Mouse (Mus musculus): ENCODE measurements around the gene Phpt1. TPM values are rescaled to one million over a fixed set of nuclear protein-coding genes. Genes with fewer than 3 reads are reported as not detected.
A peak's percentile ranks its signal among the peaks of the same experiment; 100 is the strongest.
"Not testable (repeated sequence)": the region's sequence is repeated elsewhere in the genome, so short reads cannot be mapped to it uniquely, and the experiment has no call there.

Phpt1 gene
- polyA plus RNA-seq, 1 experiment from 2014 or later, result 155 TPM

DNA sequence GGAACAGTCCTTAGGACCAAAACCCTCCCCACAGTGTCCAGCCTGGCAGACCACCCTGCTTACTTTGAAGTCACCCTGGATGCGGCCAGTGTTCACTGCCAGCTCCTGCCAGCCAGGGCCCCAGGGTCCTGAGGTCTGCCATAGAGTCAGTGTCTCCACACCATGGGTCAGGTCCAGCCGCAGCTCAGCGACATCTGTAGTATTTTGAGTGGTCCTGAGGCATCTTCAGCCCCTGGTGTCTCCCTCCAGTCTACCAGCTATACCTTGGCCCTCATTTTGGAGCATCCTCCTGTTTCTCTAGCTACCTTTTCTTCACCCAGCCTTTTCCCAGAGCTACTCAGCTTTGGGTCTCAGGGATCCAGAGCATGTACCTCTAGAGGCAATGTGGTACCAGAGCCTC lies 5.7 kb downstream of the Phpt1 start:
- no peak for ATAC-seq (replicated peaks)
- Histone ChIP-seq H3K36me3 (replicated peaks) (peaks cover 5% of the 10 kb centered on the region; the same call in 1 of the 2 replicates), H3K9me3 (no peaks in the 10 kb centered on the region), H3K27me3 (replicated peaks) (no peaks in the 10 kb centered on the region), H3K4me2 (no peak overlapping the region), H3K27ac (no peak overlapping the region), H3K4me3 (no peak overlapping the region), H3K9ac (no peak overlapping the region), H3K4me1 (peaks cover 19% of the 10 kb centered on the region)
- WGBS, result 94% methylated on average over 3 of the region's 3 CpGs

DNA sequence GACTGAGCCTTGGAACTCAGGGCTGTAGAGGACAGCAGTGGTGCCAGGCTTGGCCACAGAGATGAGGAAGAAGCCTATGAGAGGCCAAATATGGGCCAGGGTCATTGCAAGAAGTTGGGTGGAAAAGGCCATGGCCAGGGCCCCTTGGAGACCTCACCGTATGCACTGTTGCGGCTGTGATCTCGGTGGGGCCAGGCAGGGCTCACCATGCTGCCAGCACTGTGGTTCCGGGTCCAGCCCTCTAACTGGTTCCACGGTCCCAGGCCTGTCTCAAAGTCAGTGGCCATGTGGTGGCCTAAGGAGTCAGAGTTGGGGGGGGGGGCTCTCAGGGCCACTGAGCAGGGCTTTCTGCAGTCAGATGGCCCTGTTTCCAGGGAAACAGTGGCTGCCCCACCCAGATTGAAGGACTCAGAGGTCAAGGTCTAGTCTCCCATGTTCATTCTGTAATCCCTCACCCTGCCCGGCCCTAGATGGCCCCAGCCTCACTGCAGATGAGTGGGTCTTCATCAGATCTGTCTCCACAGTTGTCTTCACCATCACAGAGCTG lies 6.5 kb downstream of the Phpt1 start:
- no peak for ATAC-seq (replicated peaks)
- 81% methylated on average over 6 of the region's 6 CpGs for WGBS
- Histone ChIP-seq H3K36me3 (replicated peaks) (peaks cover 12% of the 10 kb centered on the region; the same call in 1 of the 2 replicates), H3K9me3 (no peaks in the 10 kb centered on the region), H3K4me1 (peaks cover 12% of the 10 kb centered on the region), H3K9ac (no peak overlapping the region), H3K4me2 (no peak overlapping the region), H3K4me3 (no peak overlapping the region), H3K27me3 (replicated peaks) (no peaks in the 10 kb centered on the region), H3K27ac (no peak overlapping the region)

DNA sequence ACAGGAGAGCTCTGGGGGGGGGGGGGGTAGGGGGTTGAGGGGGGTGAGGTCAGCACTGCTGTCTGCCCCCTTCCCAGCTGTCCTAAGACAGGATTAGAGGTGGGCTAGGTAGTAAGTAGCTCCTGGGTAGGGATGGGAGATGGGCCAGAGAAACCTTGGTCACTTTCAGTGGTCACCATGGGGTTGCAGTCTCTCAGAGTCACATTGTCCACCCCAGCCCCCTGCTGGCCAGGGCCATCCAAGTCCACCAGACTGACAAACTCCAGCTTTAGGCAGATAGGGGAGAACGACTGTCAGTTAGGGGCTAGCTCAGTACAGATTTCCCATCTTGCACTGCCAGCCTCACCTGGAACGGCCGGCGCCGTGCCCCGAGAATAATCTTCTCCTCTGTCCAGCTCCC lies 8.5 kb downstream of the Phpt1 start:
- no peak overlapping the region for H3K4me2 ChIP-seq
- H3K27me3 ChIP-seq (replicated peaks), result no peaks in the 10 kb centered on the region
- WGBS, result 87% methylated on average over 6 of the region's 6 CpGs
- no peaks in the 10 kb centered on the region for H3K9me3 ChIP-seq
- no peak for ATAC-seq (replicated peaks)
- no peak overlapping the region for H3K27ac ChIP-seq
- no peak overlapping the region for H3K9ac ChIP-seq
- H3K36me3 ChIP-seq (replicated peaks), result peaks cover 31% of the 10 kb centered on the region
- H3K4me3 ChIP-seq, result no peak overlapping the region
- no peaks in the 10 kb centered on the region for H3K4me1 ChIP-seq

DNA sequence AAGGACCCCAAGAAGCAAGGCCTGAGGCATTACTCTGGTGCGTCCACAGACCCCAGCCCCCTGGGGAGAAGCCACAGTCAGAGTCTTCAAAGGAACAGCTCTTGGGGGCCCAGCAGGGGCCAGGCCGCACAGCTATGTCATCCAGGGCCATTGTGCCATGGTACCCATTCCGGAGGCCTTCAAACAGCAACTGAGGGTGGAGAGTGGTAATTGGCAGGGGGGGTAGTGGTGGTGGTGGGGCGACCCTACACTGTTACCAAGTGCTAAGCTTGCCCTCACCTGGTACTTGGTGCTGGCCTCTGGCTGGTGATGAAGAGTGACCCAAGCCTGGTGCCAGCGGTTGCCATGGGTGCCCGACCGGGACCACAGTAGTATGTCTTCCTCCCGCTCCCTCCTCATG lies 9.3 kb downstream of the Phpt1 start:
- H3K27ac ChIP-seq, result no peak overlapping the region
- H3K27me3 ChIP-seq (replicated peaks), result no peaks in the 10 kb centered on the region
- H3K9ac ChIP-seq, result no peak overlapping the region
- H3K9me3 ChIP-seq, result no peaks in the 10 kb centered on the region
- H3K36me3 ChIP-seq (replicated peaks), result peaks cover 39% of the 10 kb centered on the region
- 87% methylated on average over 8 of the region's 8 CpGs for WGBS
- H3K4me1 ChIP-seq, result no peaks in the 10 kb centered on the region
- no peak overlapping the region for H3K4me2 ChIP-seq
- ATAC-seq (replicated peaks), result no peak
- H3K4me3 ChIP-seq, result no peak overlapping the region

DNA sequence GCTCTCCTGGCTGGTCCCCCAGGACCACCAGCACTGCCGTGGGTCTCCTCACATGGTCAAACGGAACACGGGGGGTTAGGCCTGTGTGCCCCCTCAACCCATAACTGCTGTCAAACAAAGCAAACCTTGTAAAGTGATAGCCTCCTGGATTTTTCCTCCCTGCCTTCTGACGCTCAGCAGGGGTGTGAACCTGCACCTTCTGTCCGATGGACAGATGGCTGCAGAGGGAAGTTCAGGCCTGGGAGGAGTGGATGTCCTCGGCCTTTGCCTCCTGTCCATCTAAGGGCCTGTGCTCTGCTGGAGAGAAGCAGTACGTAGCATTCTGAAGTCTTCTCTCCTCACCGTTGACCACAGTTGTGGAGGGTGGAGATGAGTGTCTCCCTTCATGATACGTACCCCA lies 13.1 kb downstream of the Phpt1 start:
- H3K9ac ChIP-seq, result no peak overlapping the region
- H3K9me3 ChIP-seq, result no peaks in the 10 kb centered on the region
- H3K4me1 ChIP-seq, result peaks cover 18% of the 10 kb centered on the region
- no peak overlapping the region for H3K4me3 ChIP-seq
- H3K4me2 ChIP-seq, result no peak overlapping the region
- no peaks in the 10 kb centered on the region for H3K27me3 ChIP-seq (replicated peaks)
- no peak overlapping the region for H3K27ac ChIP-seq
- WGBS, result 84% methylated on average over 9 of the region's 9 CpGs
- ATAC-seq (replicated peaks), result no peak
- H3K36me3 ChIP-seq (replicated peaks), result peaks cover 42% of the 10 kb centered on the region

DNA sequence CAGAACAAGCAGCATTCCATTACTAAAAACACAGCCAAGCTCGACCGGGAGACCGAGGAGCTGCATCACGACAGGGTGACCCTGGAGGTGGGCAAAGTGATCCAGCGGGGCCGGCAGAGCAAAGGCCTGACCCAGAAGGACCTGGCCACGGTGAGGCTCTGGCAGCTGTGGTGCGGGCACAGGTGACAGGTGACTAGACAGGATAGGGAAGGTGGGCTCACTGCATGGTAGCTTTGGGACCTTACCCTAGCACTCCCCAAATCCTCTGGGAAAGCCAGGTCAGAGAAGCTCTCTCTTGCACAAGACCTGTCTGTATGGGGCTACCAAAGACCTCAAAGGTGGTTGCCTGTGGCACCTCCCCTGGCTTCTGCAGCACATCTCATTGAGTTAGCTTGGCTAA lies 14.5 kb downstream of the Phpt1 start:
- H3K4me2 ChIP-seq, result no peak overlapping the region
- WGBS, result 93% methylated on average over 8 of the region's 8 CpGs
- no peaks in the 10 kb centered on the region for H3K9me3 ChIP-seq
- H3K4me3 ChIP-seq, result no peak overlapping the region
- H3K27me3 ChIP-seq (replicated peaks), result no peaks in the 10 kb centered on the region
- no peak overlapping the region for H3K9ac ChIP-seq
- H3K36me3 ChIP-seq (replicated peaks), result peaks cover 42% of the 10 kb centered on the region
- ATAC-seq (replicated peaks), result no peak
- H3K4me1 ChIP-seq, result peaks cover 25% of the 10 kb centered on the region
- H3K27ac ChIP-seq, result no peak overlapping the region

DNA sequence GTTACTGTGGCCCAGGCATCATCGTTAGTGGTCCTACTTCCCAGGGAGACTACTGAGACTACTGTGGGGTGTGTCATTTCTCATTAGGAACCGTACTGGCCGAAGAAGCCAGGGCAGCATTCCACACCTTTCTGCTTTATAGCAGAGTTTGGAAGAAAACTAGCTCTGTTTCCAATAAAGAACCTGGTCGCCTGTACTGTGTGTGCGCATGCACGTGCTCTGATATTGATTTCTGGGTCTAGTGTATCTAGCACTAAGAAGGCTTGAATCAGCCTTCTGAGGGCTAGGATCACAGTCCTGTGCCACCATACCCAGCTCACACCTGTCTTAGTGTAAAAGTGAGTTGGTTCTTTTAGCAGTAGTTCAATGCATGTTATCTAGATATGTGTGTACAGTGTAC lies 16.2 kb downstream of the Phpt1 start:
- no peaks in the 10 kb centered on the region for H3K9me3 ChIP-seq
- no peaks in the 10 kb centered on the region for H3K27me3 ChIP-seq (replicated peaks)
- H3K4me2 ChIP-seq, result peak overlapping the region; percentile 89
- ATAC-seq (replicated peaks), result no peak
- H3K4me3 ChIP-seq, result peak overlapping the region; percentile 76
- H3K4me1 ChIP-seq, result peaks cover 25% of the 10 kb centered on the region
- peak overlapping the region; percentile 81 for H3K9ac ChIP-seq
- no peak overlapping the region for H3K27ac ChIP-seq
- H3K36me3 ChIP-seq (replicated peaks), result peaks cover 33% of the 10 kb centered on the region
- WGBS, result 73% methylated on average over 6 of the region's 6 CpGs

DNA sequence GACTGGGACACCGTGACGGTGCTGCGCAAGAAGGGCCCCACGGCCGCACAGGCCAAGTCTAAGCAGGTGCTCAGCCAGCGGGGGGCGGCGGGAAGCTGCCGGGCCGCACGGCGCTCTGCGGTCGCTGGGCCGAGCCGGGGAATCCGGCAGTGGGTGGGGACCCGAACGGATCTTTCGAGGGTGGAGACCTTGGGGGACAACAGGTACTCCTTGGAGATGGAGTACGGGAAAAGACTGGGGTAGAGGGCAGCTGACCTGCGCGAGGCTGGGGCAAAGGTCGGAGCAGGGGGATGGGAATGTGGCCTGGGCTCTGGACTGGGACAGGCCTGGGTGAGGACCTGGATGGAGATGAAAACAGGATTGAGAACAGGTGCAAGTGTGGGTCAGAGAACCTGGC lies 17.1 kb downstream of the Phpt1 start:
- peaks cover 25% of the 10 kb centered on the region for H3K36me3 ChIP-seq (replicated peaks)
- no peaks in the 10 kb centered on the region for H3K9me3 ChIP-seq
- peak overlapping the region; percentile 81 for H3K9ac ChIP-seq
- ATAC-seq (replicated peaks), result peak; percentile 64; the same call in 1 of the 2 replicates
- H3K4me2 ChIP-seq, result peak overlapping the region; percentile 89
- H3K27me3 ChIP-seq (replicated peaks), result no peaks in the 10 kb centered on the region
- peak overlapping the region; percentile 76 for H3K4me3 ChIP-seq
- H3K27ac ChIP-seq, result peak overlapping the region; percentile 83
- under 1% methylated on average over 24 of the region's 24 CpGs for WGBS
- H3K4me1 ChIP-seq, result peaks cover 25% of the 10 kb centered on the region

DNA sequence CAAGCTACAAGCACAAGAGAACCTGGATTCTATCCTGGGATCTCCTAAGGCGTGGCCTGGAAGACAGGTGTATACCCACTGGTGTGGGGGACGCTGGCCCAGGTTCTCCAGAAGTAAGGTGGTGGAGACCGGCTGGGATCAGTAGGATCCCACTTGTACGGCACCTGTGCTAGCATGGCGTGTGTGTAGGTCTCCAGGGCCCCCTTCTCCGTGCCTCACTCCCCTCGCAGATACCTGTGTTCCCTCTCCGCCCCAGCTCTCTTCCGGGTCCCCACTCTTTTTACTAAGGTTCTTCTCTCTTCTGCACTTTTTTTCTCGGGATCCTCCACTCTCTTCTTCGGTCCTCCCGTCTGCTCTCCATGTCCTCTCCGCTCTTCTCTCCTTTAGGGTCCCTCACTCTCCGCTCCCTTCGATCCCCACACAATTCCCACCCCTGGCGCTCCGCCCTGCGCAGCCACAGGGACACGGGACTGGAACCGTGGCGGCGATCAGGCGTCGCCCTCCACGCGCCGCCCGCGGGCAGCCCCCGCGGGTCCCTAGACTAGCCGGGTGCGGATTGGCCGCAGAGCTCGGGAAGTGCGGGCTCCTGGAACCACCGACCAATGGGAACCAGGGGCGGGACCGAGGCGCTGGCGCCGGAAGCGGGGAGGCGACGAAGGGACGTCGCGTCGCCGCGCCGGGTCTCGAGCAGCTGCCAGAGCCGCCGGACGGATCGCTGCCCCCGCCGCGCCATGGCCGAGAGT lies 17.6 kb downstream of the Phpt1 start, which contains the start of gene Edf1:
TSS of gene Edf1 (plus strand) at position 627 of the 743 bp plus-strand sequence.
- peak; percentile 99 for ATAC-seq (replicated peaks)
- H3K27me3 ChIP-seq (replicated peaks), result no peaks in the 10 kb centered on the region
- peaks cover 25% of the 10 kb centered on the region for H3K4me1 ChIP-seq
- peak within 1 kb of the TSS; percentile 89 for H3K4me2 ChIP-seq
- H3K27ac ChIP-seq, result peak within 1 kb of the TSS; percentile 83
- peak within 1 kb of the TSS; percentile 81 for H3K9ac ChIP-seq
- under 1% methylated on average over 61 of the region's 61 CpGs for WGBS
- peaks cover 20% of the 10 kb centered on the region; the same call in 1 of the 2 replicates for H3K36me3 ChIP-seq (replicated peaks)
- H3K4me3 ChIP-seq, result peak within 1 kb of the TSS; percentile 76
- H3K9me3 ChIP-seq, result no peaks in the 10 kb centered on the region

DNA sequence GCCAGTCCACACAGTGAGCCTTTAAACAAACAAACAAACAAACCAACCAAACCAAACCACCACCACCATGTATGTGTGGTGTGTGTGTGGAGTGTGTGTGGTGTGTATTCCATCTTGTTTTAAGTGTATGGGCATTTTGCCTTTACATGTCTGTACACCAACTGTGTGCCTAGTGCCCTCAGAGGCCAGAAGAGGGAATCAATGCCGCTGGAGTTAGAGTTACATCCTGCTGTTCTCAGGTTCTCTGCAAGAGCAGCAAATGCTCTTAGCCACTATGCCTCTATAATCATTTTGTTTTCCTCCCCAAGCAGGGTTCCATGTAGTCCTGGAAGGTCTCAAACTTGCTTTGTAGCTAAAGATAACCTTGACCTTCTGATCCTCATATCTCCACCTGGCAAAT lies 18.7 kb downstream of the Phpt1 start:
- H3K4me2 ChIP-seq, result no peak overlapping the region
- H3K9ac ChIP-seq, result no peak overlapping the region
- no peaks in the 10 kb centered on the region for H3K9me3 ChIP-seq
- WGBS, result 66% methylated on average over 1 of the region's 1 CpGs
- ATAC-seq (replicated peaks), result no peak
- peaks cover 25% of the 10 kb centered on the region for H3K4me1 ChIP-seq
- no peak overlapping the region for H3K27ac ChIP-seq
- H3K4me3 ChIP-seq, result no peak overlapping the region
- H3K36me3 ChIP-seq (replicated peaks), result peaks cover 9% of the 10 kb centered on the region; the same call in 1 of the 2 replicates
- H3K27me3 ChIP-seq (replicated peaks), result no peaks in the 10 kb centered on the region

DNA sequence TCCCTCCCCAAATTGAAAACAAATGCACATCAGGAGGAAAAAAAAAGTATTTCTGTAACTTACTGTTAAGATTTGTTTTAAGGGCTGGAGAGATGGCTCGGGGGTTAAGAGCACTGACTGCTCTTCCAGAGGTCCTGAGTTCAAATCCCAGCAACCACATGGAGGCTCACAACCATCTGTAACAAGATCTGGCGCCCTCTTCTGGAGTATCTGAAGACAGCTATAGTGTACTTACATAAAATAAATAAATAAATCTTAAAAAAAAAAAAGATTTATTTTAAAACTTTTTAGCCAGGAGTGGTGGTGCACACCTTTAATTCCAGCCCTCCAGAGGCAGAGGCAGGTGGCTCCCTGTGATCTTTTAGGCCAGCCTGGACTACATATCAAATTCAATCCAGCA lies 19.5 kb downstream of the Phpt1 start:
- not testable (repeated sequence) for H3K4me2 ChIP-seq; H3K36me3 ChIP-seq (replicated peaks); H3K9me3 ChIP-seq; H3K27me3 ChIP-seq (replicated peaks); H3K9ac ChIP-seq; H3K4me3 ChIP-seq; ATAC-seq (replicated peaks); H3K27ac ChIP-seq
- 48% methylated on average over 2 of the region's 2 CpGs for WGBS
- H3K4me1 ChIP-seq, result peaks cover 25% of the 10 kb centered on the region

DNA sequence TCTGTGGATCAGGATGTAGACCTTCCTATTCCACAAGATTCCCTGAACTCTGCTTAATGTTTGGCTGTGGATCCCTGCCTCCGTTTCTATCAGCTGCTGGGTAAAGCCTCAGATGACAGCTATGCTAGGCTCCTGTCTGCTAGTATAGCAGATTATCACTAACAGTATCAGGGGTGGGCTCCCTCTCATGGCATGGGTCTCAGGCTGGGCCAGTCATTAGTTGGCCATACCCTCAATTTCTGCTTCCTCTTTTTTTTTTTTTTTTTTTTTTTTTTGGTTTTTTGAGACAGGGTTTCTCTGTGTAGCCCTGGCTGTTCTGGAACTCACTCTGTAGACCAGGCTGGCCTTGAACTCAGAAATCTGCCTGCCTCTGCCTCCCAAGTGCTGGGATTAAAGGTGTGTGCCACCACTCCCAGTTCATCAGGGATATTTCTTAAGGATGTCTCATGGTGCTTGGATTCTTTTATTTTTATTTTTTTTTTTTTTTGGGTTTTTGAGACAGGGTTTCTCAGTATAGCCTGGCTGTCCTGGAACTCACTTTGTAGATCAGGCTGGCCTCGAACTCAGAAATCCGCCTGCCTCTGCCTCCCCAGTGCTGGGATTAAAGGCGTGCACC lies 21.7 kb downstream of the Phpt1 start:
- H3K4me2 ChIP-seq; H3K27ac ChIP-seq; H3K9me3 ChIP-seq; H3K27me3 ChIP-seq (replicated peaks); H3K36me3 ChIP-seq (replicated peaks); H3K9ac ChIP-seq; H3K4me3 ChIP-seq; ATAC-seq (replicated peaks): not testable (repeated sequence)
- H3K4me1 ChIP-seq, result peaks cover 12% of the 10 kb centered on the region
- 88% methylated on average over 4 of the region's 4 CpGs for WGBS

All from midbrain, embryonic 15.5 days (tissue).